Mouse (Mus musculus) midbrain, embryonic 12.5 days (tissue): ENCODE results near the gene Rhox4f. TPM values are rescaled to one million over a fixed set of nuclear protein-coding genes. Genes with fewer than 3 reads are reported as not detected.
"Not testable (repeated sequence)": the region's sequence is repeated elsewhere in the genome, so short reads cannot be mapped to it uniquely, and the experiment has no call there.

Experiments
- ATAC-seq: fragments of 200-750 bp; cut with Nextera tagmentation; 2 replicates; pipeline ENCODE4 v1.8.0; 2017; ENCODE audit warnings: low read depth, moderate TSS enrichment, moderate library complexity; ENCODE audit not compliant: low FRiP score
- H3K27ac ChIP-seq: fragments of 300-500 bp; sonication (generic); replicated peaks from 2 replicates; pipeline ENCODE4 v1.5.1; 2016; ENCODE audit warnings: mild to moderate bottlenecking
- H3K27me3 ChIP-seq: fragments of 300-500 bp; sonication (generic); 2 replicates; pipeline ENCODE4 v1.6.1; 2016; ENCODE audit warnings: mild to moderate bottlenecking
- H3K36me3 ChIP-seq: fragments of 300-500 bp; sonication (generic); 2 replicates; pipeline ENCODE4 v1.6.1; 2016
- H3K4me1 ChIP-seq: fragments of 300-500 bp; sonication (generic); 2 replicates; pipeline ENCODE4 v1.6.1; 2016
- H3K4me2 ChIP-seq: fragments of 300-500 bp; sonication (generic); replicated peaks from 2 replicates; pipeline ENCODE4 v1.6.1; 2016; ENCODE audit warnings: mild to moderate bottlenecking, moderate library complexity
- H3K4me3 ChIP-seq: fragments of 300-500 bp; sonication (generic); 2 replicates; pipeline ENCODE4 v1.5.1; 2016; ENCODE audit warnings: mild to moderate bottlenecking
- H3K9ac ChIP-seq: fragments of 300-500 bp; sonication (generic); replicated peaks from 2 replicates; pipeline ENCODE4 v1.6.1; 2016; ENCODE audit warnings: mild to moderate bottlenecking, moderate library complexity
- H3K9me3 ChIP-seq: fragments of 300-500 bp; sonication (generic); 2 replicates; pipeline ENCODE4 v1.6.1; 2016; ENCODE audit warnings: mild to moderate bottlenecking
- WGBS: fragments of 180-500 bp; shearing (Covaris S2); methylation state at CpG from one replicate; pipeline ENCODE4 v1.1.7; 2016; 5-methylcytosine and 5-hydroxymethylcytosine counted together
- polyA plus RNA-seq: library from polyadenylated mRNA; unstranded; fragments of >200 nt; fragmentation: Nextera tagmentation; extraction: Ambion mirVana; gene quantifications from 2 replicates; pipeline ENCODE4 v1.2.1, GENCODE M21; 2016

The Rhox4f gene
- polyA plus RNA-seq, result not detected in 2 replicates

- H3K27me3 ChIP-seq, H3K36me3 ChIP-seq, H3K9ac ChIP-seq, H3K4me1 ChIP-seq, H3K4me2 ChIP-seq, H3K4me3 ChIP-seq, ATAC-seq, H3K9me3 ChIP-seq, H3K27ac ChIP-seq: not testable (repeated sequence)
- 93% methylated on average over 18 of the region's 19 CpGs for WGBS
Observed at GRCm38 (mm10) chrX:37607604-37608003, at the start of gene Rhox4f. Gene Rhox4f (minus strand): TSS chrX:37607704.

- not testable (repeated sequence) for H3K4me3 ChIP-seq, H3K36me3 ChIP-seq, H3K27ac ChIP-seq, ATAC-seq, H3K9ac ChIP-seq, H3K9me3 ChIP-seq, H3K4me1 ChIP-seq, H3K4me2 ChIP-seq, H3K27me3 ChIP-seq
- 95% methylated on average over 18 of the region's 20 CpGs for WGBS
Observed at GRCm38 (mm10) chrX:37651227-37651626, 43.7 kb upstream of the Rhox4f start, which contains the start of gene Rhox4g. Gene Rhox4g (minus strand): TSS chrX:37651327.

- 91% methylated on average over 6 of the region's 6 CpGs for WGBS
- not testable (repeated sequence) for H3K4me3 ChIP-seq, H3K9ac ChIP-seq, H3K4me2 ChIP-seq, H3K9me3 ChIP-seq, H3K27me3 ChIP-seq, ATAC-seq, H3K4me1 ChIP-seq, H3K27ac ChIP-seq, H3K36me3 ChIP-seq
Observed at GRCm38 (mm10) chrX:37643370-37643769, 35.9 kb upstream of the Rhox4f start, which contains the start of gene Rhox2g. Gene Rhox2g (minus strand): TSS chrX:37643470.

- H3K27me3 ChIP-seq, H3K4me3 ChIP-seq, H3K9me3 ChIP-seq, H3K9ac ChIP-seq, H3K4me1 ChIP-seq, ATAC-seq, H3K27ac ChIP-seq, H3K4me2 ChIP-seq, H3K36me3 ChIP-seq: not testable (repeated sequence)
- WGBS, result 79% methylated on average over 2 of the region's 2 CpGs
Observed at GRCm38 (mm10) chrX:37628512-37628911, 21.0 kb upstream of the Rhox4f start, which contains the start of gene Rhox3g. Gene Rhox3g (minus strand): TSS chrX:37628612.

- not testable (repeated sequence) for ATAC-seq, H3K27me3 ChIP-seq, H3K36me3 ChIP-seq, H3K9ac ChIP-seq, H3K4me1 ChIP-seq, H3K27ac ChIP-seq, H3K4me2 ChIP-seq, H3K9me3 ChIP-seq, H3K4me3 ChIP-seq
Observed at GRCm38 (mm10) chrX:37580692-37581091, 26.8 kb downstream of the Rhox4f start, which contains the start of gene Rhox3f. Gene Rhox3f (plus strand): TSS chrX:37580992.

- H3K36me3 ChIP-seq, H3K9ac ChIP-seq, H3K4me2 ChIP-seq, H3K27me3 ChIP-seq, H3K9me3 ChIP-seq, H3K4me1 ChIP-seq, ATAC-seq, H3K4me3 ChIP-seq, H3K27ac ChIP-seq: not testable (repeated sequence)
- 75% methylated on average over 2 of the region's 2 CpGs for WGBS
Observed at GRCm38 (mm10) chrX:37572638-37573037, 34.9 kb downstream of the Rhox4f start.

GRCm38 (mm10) chrX:37571105-37571504 lies 36.4 kb downstream of the Rhox4f start, which contains the start of gene Rhox2f:
Gene Rhox2f (plus strand): TSS chrX:37571405.
- not testable (repeated sequence) for H3K4me3 ChIP-seq, H3K4me1 ChIP-seq, H3K9me3 ChIP-seq, H3K27me3 ChIP-seq, H3K4me2 ChIP-seq, ATAC-seq, H3K36me3 ChIP-seq, H3K9ac ChIP-seq, H3K27ac ChIP-seq
- 89% methylated on average over 8 of the region's 8 CpGs for WGBS

- H3K9ac ChIP-seq, H3K27ac ChIP-seq, H3K4me1 ChIP-seq, H3K36me3 ChIP-seq, H3K4me2 ChIP-seq, ATAC-seq, H3K27me3 ChIP-seq, H3K9me3 ChIP-seq, H3K4me3 ChIP-seq: not testable (repeated sequence)
- WGBS, result 98% methylated on average over 8 of the region's 18 CpGs
Observed at GRCm38 (mm10) chrX:37557112-37557511, 50.4 kb downstream of the Rhox4f start, which contains the start of gene Rhox4e. Gene Rhox4e (plus strand): TSS chrX:37557412.

Other genes starting within 250 kb of the Rhox4f start
- gene Rhox3a2, start 227.7 kb downstream of the Rhox4f start, polyA plus RNA-seq, result not detected in 2 replicates
- gene Rhox4a2, start 216.9 kb downstream of the Rhox4f start, polyA plus RNA-seq, result 0.56 TPM in 1 of 2 replicates, not detected in the other
- 0.43 TPM in 1 of 2 replicates, not detected in the other for gene Rhox2b, start 195.6 kb downstream of the Rhox4f start, polyA plus RNA-seq
- 0.24 TPM in 1 of 2 replicates, not detected in the other for gene Rhox4b, start 175.2 kb downstream of the Rhox4f start, polyA plus RNA-seq
- gene Rhox2c, start 154.0 kb downstream of the Rhox4f start, polyA plus RNA-seq, result 1.7 and 3.0 TPM in 2 replicates
- not detected in 2 replicates for gene Rhox3c, start 149.1 kb downstream of the Rhox4f start, polyA plus RNA-seq
- gene Rhox4c, start 127.4 kb downstream of the Rhox4f start, polyA plus RNA-seq, result not detected in 2 replicates
- not detected in 2 replicates for gene Rhox2d, start 114.3 kb downstream of the Rhox4f start, polyA plus RNA-seq
- not detected in 2 replicates for gene Rhox4d, start 93.3 kb downstream of the Rhox4f start, polyA plus RNA-seq
- 0.48 TPM in 1 of 2 replicates, not detected in the other for gene Rhox2e, start 77.3 kb downstream of the Rhox4f start, polyA plus RNA-seq
- not detected in 2 replicates for gene Rhox3e, start 65.7 kb downstream of the Rhox4f start, polyA plus RNA-seq
- gene Rhox4e, start 50.3 kb downstream of the Rhox4f start, polyA plus RNA-seq, result not detected in 2 replicates
- 0.39 TPM in 1 of 2 replicates, not detected in the other for gene Rhox2f, start 36.3 kb downstream of the Rhox4f start, polyA plus RNA-seq
- gene Rhox3f, start 26.7 kb downstream of the Rhox4f start, polyA plus RNA-seq, result not detected in 2 replicates
- gene Rhox3g, start 20.9 kb upstream of the Rhox4f start, polyA plus RNA-seq, result not detected in 2 replicates
- not detected in 2 replicates for gene Rhox2g, start 35.8 kb upstream of the Rhox4f start, polyA plus RNA-seq
- gene Rhox4g, start 43.6 kb upstream of the Rhox4f start, polyA plus RNA-seq, result not detected in 2 replicates
- not detected in 2 replicates for gene Rhox3h, start 61.1 kb upstream of the Rhox4f start, polyA plus RNA-seq
- not detected in 2 replicates for gene Rhox2h, start 65.6 kb upstream of the Rhox4f start, polyA plus RNA-seq
- 1.1 and 1.3 TPM in 2 replicates for gene Rhox5, start 197.1 kb upstream of the Rhox4f start, polyA plus RNA-seq
- gene Rhox6, start 219.2 kb upstream of the Rhox4f start, polyA plus RNA-seq, result not detected in 2 replicates
- not detected in 2 replicates for gene Rhox7a, start 224.0 kb upstream of the Rhox4f start, polyA plus RNA-seq